Mouse (Mus musculus) liver, adult 2 months (tissue): ENCODE results near the gene Gm21976. TPM values are rescaled to one million over a fixed set of nuclear protein-coding genes. Genes with fewer than 3 reads are reported as not detected.

Experiments used
- DNase-seq: peaks from one replicate; pipeline ENCODE4 v3.0.0-alpha.2; 2011; ENCODE audit warnings: low read depth, low spot score; ENCODE audit errors: extremely low read depth
- H3K27ac ChIP-seq: fragments of 200-500 bp; replicated peaks from 2 replicates; pipeline ENCODE4 v1.5.1; 2012; ENCODE audit warnings: low read depth, mild to moderate bottlenecking, control low read depth, inconsistent platforms, low read length; ENCODE audit not compliant: insufficient read depth
- H3K27me3 ChIP-seq: fragments of 200-500 bp; 2 replicates; pipeline ENCODE4 v1.6.1; 2012; ENCODE audit warnings: mild to moderate bottlenecking, moderate library complexity, low read length, inconsistent platforms; ENCODE audit not compliant: control insufficient read depth, insufficient read depth
- H3K36me3 ChIP-seq: fragments of 200-500 bp; 2 replicates; pipeline ENCODE4 v1.6.1; 2012; ENCODE audit warnings: low read length, inconsistent platforms; ENCODE audit not compliant: control insufficient read depth, insufficient read depth
- H3K4me1 ChIP-seq: fragments of 200-500 bp; 2 replicates; pipeline ENCODE4 v1.6.1; 2011; ENCODE audit warnings: low read length; ENCODE audit not compliant: control insufficient read depth, insufficient read depth
- H3K4me3 ChIP-seq: fragments of 200-500 bp; 2 replicates; pipeline ENCODE4 v1.5.1; 2011; ENCODE audit warnings: low read depth, mild to moderate bottlenecking, control low read depth, low read length, moderate library complexity; ENCODE audit not compliant: insufficient read depth
- H3K79me2 ChIP-seq: fragments of 200-500 bp; 2 replicates; pipeline ENCODE4 v1.6.1; 2012; ENCODE audit warnings: inconsistent platforms, mild to moderate bottlenecking, low read length, moderate library complexity; ENCODE audit not compliant: control insufficient read depth, insufficient read depth
- H3K9ac ChIP-seq: fragments of 200-500 bp; 2 replicates; pipeline ENCODE4 v1.6.1; 2012; ENCODE audit warnings: low read depth, mild to moderate bottlenecking, control low read depth, inconsistent platforms, low read length
- CTCF ChIP-seq: fragments of 200-500 bp; IDR thresholded peaks from 2 replicates; pipeline ENCODE4 v1.5.1; 2011; ENCODE audit warnings: low read depth, low read length, control low read depth
- POLR2A ChIP-seq: fragments of 200-500 bp; IDR thresholded peaks from 2 replicates; pipeline ENCODE4 v1.6.1; 2011; ENCODE audit warnings: low read length, control low read depth; ENCODE audit not compliant: insufficient read depth; ENCODE audit errors: extremely low read depth
- WGBS: fragments of 180-500 bp; shearing (Covaris S2); methylation state at CpG from one replicate; pipeline ENCODE4 v1.1.7; 2018; 5-methylcytosine and 5-hydroxymethylcytosine counted together
- polyA plus RNA-seq: library from polyadenylated mRNA; depleted of rRNA; stranded (reverse); fragments of >200 nt; gene quantifications from 2 replicates; pipeline ENCODE4 v1.2.3, GENCODE M21; 2012
- total RNA-seq: library from RNA; depleted of rRNA; stranded (reverse); fragments of >200 nt; gene quantifications from 2 replicates; pipeline ENCODE4 v1.2.3, GENCODE M21; 2014

Gm21976 gene
- total and polyA plus RNA-seq, 2 experiments = not detected

GRCm38 (mm10) chr13:98298833-98299758 lies 19.4 kb downstream of the Gm21976 start:
- peak; percentile 30 for DNase-seq
- Histone ChIP-seq H3K4me1 (no peaks in the 10 kb centered on the region), H3K4me3 (no peak overlapping the region), H3K27ac (no peak overlapping the region), H3K27me3 (0 out of 2 replicates have a peak, but pooled peaks cover 3% of the 10 kb centered on the region), H3K36me3 (no peaks in the 10 kb centered on the region), H3K79me2 (no peaks in the 10 kb centered on the region), H3K9ac (no peak overlapping the region)
- TF ChIP-seq CTCF (peak; percentile 79), POLR2A (no peak)
- WGBS = 50% methylated on average over 21 of the region's 21 CpGs

- DNase-seq = no peak
- 93% methylated on average over 9 of the region's 9 CpGs for WGBS
- Histone ChIP-seq H3K9ac (no peak overlapping the region), H3K27me3 (no peaks in the 10 kb centered on the region), H3K27ac (no peak overlapping the region), H3K36me3 (peaks cover 14% of the 10 kb centered on the region), H3K4me3 (no peak overlapping the region), H3K79me2 (no peaks in the 10 kb centered on the region), H3K4me1 (no peaks in the 10 kb centered on the region)
- TF ChIP-seq CTCF (no peak), POLR2A (no peak)
These were observed 25.6 kb downstream of the Gm21976 start for GRCm38 (mm10) chr13:98305257-98305656.

GRCm38 (mm10) chr13:98306393-98306792 lies 26.7 kb downstream of the Gm21976 start:
- H3K36me3 ChIP-seq = peaks cover 26% of the 10 kb centered on the region
- no peak for TF ChIP-seq POLR2A
- H3K79me2 ChIP-seq = no peaks in the 10 kb centered on the region
- no peaks in the 10 kb centered on the region for H3K4me1 ChIP-seq
- no peak overlapping the region for H3K27ac ChIP-seq
- no peak overlapping the region for H3K9ac ChIP-seq
- no peak for DNase-seq
- WGBS = 37% methylated on average over 5 of the region's 5 CpGs
- no peaks in the 10 kb centered on the region for H3K27me3 ChIP-seq
- H3K4me3 ChIP-seq = no peak overlapping the region

- no peak overlapping the region for H3K9ac ChIP-seq
- no peak overlapping the region for H3K4me3 ChIP-seq
- peaks cover 31% of the 10 kb centered on the region for H3K36me3 ChIP-seq
- H3K27ac ChIP-seq = no peak overlapping the region
- DNase-seq = no peak
- TF ChIP-seq POLR2A (no peak), CTCF (no peak)
- WGBS = 43% methylated on average over 14 of the region's 14 CpGs
- no peaks in the 10 kb centered on the region for H3K4me1 ChIP-seq
- H3K79me2 ChIP-seq = no peaks in the 10 kb centered on the region
- no peaks in the 10 kb centered on the region for H3K27me3 ChIP-seq
These were observed 27.3 kb downstream of the Gm21976 start for GRCm38 (mm10) chr13:98306852-98307475.

- TF ChIP-seq POLR2A = no peak
- DNase-seq = no peak
- Histone ChIP-seq H3K27me3 (no peaks in the 10 kb centered on the region), H3K4me3 (no peak overlapping the region), H3K9ac (no peak overlapping the region), H3K79me2 (no peaks in the 10 kb centered on the region), H3K4me1 (no peaks in the 10 kb centered on the region), H3K36me3 (peaks cover 41% of the 10 kb centered on the region), H3K27ac (no peak overlapping the region)
- 87% methylated on average over 5 of the region's 5 CpGs for WGBS
These were observed 28.3 kb downstream of the Gm21976 start for GRCm38 (mm10) chr13:98308004-98308403.

GRCm38 (mm10) chr13:98308724-98309123 lies 29.0 kb downstream of the Gm21976 start:
- no peak for DNase-seq
- no peak overlapping the region for H3K4me3 ChIP-seq
- no peaks in the 10 kb centered on the region for H3K79me2 ChIP-seq
- no peak overlapping the region for H3K27ac ChIP-seq
- no peaks in the 10 kb centered on the region for H3K4me1 ChIP-seq
- 85% methylated on average over 4 of the region's 4 CpGs for WGBS
- TF ChIP-seq POLR2A (no peak), CTCF (no peak)
- H3K27me3 ChIP-seq = no peaks in the 10 kb centered on the region
- H3K36me3 ChIP-seq = peaks cover 47% of the 10 kb centered on the region
- no peak overlapping the region for H3K9ac ChIP-seq
